Mouse (Mus musculus) midbrain, embryonic 11.5 days (tissue): ENCODE results near the gene Dlgap5. TPM values are rescaled to one million over a fixed set of nuclear protein-coding genes. Genes with fewer than 3 reads are reported as not detected.

Experiments
- ATAC-seq: fragments of 200-750 bp; cut with Nextera tagmentation; 2 replicates; pipeline ENCODE4 v1.8.0; 2017; ENCODE audit warnings: moderate TSS enrichment, moderate library complexity; ENCODE audit not compliant: low FRiP score
- DNase-seq: peaks from one replicate; pipeline ENCODE4 v3.0.0; 2015; ENCODE audit warnings: low spot score; ENCODE audit errors: missing footprints
- H3K27ac ChIP-seq: fragments of 300-500 bp; sonication (generic); 2 replicates; pipeline ENCODE4 v1.5.1; 2014; ENCODE audit warnings: low read depth, low read length
- H3K27me3 ChIP-seq: fragments of 300-500 bp; sonication (generic); 2 replicates; pipeline ENCODE4 v1.6.1; 2014; ENCODE audit warnings: mild to moderate bottlenecking, low read length, moderate library complexity, mixed read lengths; ENCODE audit not compliant: control insufficient read depth, insufficient read depth
- H3K36me3 ChIP-seq: fragments of 300-500 bp; sonication (generic); 2 replicates; pipeline ENCODE4 v1.6.1; 2014; ENCODE audit warnings: mild to moderate bottlenecking, low read length, moderate library complexity, mixed read lengths; ENCODE audit not compliant: control insufficient read depth, insufficient read depth
- H3K4me1 ChIP-seq: fragments of 300-500 bp; sonication (generic); 2 replicates; pipeline ENCODE4 v1.6.1; 2014; ENCODE audit warnings: low read length; ENCODE audit not compliant: control insufficient read depth, insufficient read depth
- H3K4me2 ChIP-seq: fragments of 300-500 bp; sonication (generic); 2 replicates; pipeline ENCODE4 v1.6.1; 2014; ENCODE audit warnings: mild to moderate bottlenecking, moderate library complexity
- H3K4me3 ChIP-seq: fragments of 300-500 bp; sonication (generic); 2 replicates; pipeline ENCODE4 v1.5.1; 2014; ENCODE audit warnings: low read depth, low read length
- H3K9ac ChIP-seq: fragments of 300-500 bp; sonication (generic); 2 replicates; pipeline ENCODE4 v1.6.1; 2014; ENCODE audit warnings: low read length
- H3K9me3 ChIP-seq: fragments of 300-500 bp; sonication (generic); 2 replicates; pipeline ENCODE4 v1.6.1; 2016; ENCODE audit warnings: low read length; ENCODE audit not compliant: control insufficient read depth
- WGBS: fragments of 180-500 bp; shearing (Covaris S2); extraction: QIAGEN DNeasy Blood & Tissue Kit; methylation state at CpG from one replicate; pipeline ENCODE4 v1.1.7; 2014; 5-methylcytosine and 5-hydroxymethylcytosine counted together
- polyA plus RNA-seq: library from polyadenylated mRNA; unstranded; fragments of >200 nt; fragmentation: Nextera tagmentation; extraction: Ambion mirVana; gene quantifications from 2 replicates; pipeline ENCODE4 v1.2.1, GENCODE M21; 2014

The Dlgap5 gene
- polyA plus RNA-seq, 1 experiment from 2014 or later: 61.2 TPM

GRCm38 (mm10) chr14:47364742-47365449 lies 53.3 kb downstream of the Dlgap5 start:
- 51% methylated on average over 21 of the region's 21 CpGs for WGBS
- DNase-seq (no peak), ATAC-seq (no peak)
- Histone ChIP-seq H3K36me3 (no peaks in the 10 kb centered on the region), H3K27me3 (no peaks in the 10 kb centered on the region), H3K4me1 (peaks cover 7% of the 10 kb centered on the region), H3K4me2 (no peak overlapping the region), H3K27ac (no peak overlapping the region), H3K9ac (no peak overlapping the region), H3K4me3 (no peak overlapping the region), H3K9me3 (no peaks in the 10 kb centered on the region)

DNA sequence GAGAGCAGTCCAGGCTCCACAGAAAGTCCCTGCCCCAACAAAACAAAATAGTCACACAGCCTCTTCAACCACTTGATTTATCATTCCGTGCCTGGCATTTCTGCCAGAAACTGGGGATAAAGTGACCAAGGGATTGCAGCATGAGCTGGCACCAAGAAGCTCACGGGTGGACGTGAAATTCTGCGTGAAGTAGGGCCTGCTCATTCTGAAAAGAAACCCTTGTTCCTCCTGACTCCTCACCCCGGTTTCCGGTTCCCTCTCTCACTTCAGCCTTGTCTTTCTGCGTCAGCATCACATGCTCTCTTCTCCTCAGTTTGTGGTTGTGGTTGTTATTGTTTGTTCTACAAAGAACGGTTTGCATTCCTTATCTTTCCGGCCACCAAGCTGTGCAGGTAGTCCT lies 56.3 kb downstream of the Dlgap5 start:
- Histone ChIP-seq H3K27me3 (no peaks in the 10 kb centered on the region), H3K27ac (no peak overlapping the region), H3K9ac (no peak overlapping the region), H3K36me3 (no peaks in the 10 kb centered on the region), H3K4me1 (peaks cover 3% of the 10 kb centered on the region; the same call in 1 of the 2 replicates), H3K4me3 (no peak overlapping the region), H3K4me2 (no peak overlapping the region), H3K9me3 (no peaks in the 10 kb centered on the region)
- WGBS: 90% methylated on average over 9 of the region's 9 CpGs
- ATAC-seq (no peak), DNase-seq (no peak)

- WGBS: 88% methylated on average over 2 of the region's 2 CpGs
These were observed 56.8 kb downstream of the Dlgap5 start for GRCm38 (mm10) chr14:47361418-47361817.

DNA sequence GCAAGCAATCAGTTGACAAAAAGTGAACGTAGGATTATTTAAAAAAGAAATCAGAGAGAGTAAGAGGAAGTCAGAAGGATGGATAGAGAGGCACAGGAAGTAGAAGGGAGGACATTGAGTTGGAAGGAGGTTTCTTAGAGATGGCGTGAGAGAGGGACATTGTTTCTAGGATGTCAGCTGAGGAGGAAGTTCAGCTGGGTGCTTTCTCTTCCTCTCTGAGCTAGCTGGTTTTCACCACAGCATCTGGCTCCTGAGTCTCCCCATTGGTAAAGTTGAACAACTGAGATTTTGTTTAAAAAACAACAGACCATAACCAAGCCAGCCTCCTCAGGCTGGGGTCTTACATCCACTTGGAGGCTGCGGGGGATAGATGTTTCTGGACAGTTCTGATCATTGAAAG lies 58.6 kb downstream of the Dlgap5 start:
- Histone ChIP-seq H3K9me3 (no peaks in the 10 kb centered on the region), H3K4me1 (no peaks in the 10 kb centered on the region), H3K36me3 (no peaks in the 10 kb centered on the region), H3K27ac (no peak overlapping the region), H3K4me3 (no peak overlapping the region), H3K9ac (no peak overlapping the region), H3K27me3 (no peaks in the 10 kb centered on the region), H3K4me2 (no peak overlapping the region)
- WGBS: 74% methylated on average over 3 of the region's 3 CpGs
- DNase-seq: no peak
- ATAC-seq: no peak

More at GRCm38 (mm10) chr14:47361418-47361817, 56.8 kb downstream of the Dlgap5 start:
- ATAC-seq: no peak
- Histone ChIP-seq H3K27me3 (no peaks in the 10 kb centered on the region), H3K4me1 (peaks cover 3% of the 10 kb centered on the region; the same call in 1 of the 2 replicates), H3K9me3 (no peaks in the 10 kb centered on the region), H3K4me2 (no peak overlapping the region), H3K36me3 (no peaks in the 10 kb centered on the region), H3K27ac (no peak overlapping the region), H3K4me3 (no peak overlapping the region), H3K9ac (no peak overlapping the region)
- no peak for DNase-seq

GRCm38 (mm10) chr14:47356622-47357021 lies 61.6 kb downstream of the Dlgap5 start:
- Histone ChIP-seq H3K9ac (no peak overlapping the region), H3K4me3 (no peak overlapping the region), H3K36me3 (no peaks in the 10 kb centered on the region), H3K9me3 (no peaks in the 10 kb centered on the region), H3K27ac (no peak overlapping the region), H3K4me1 (no peaks in the 10 kb centered on the region), H3K4me2 (no peak overlapping the region), H3K27me3 (no peaks in the 10 kb centered on the region)
- WGBS: 84% methylated on average over 3 of the region's 3 CpGs
- ATAC-seq: no peak
- no peak for DNase-seq

DNA sequence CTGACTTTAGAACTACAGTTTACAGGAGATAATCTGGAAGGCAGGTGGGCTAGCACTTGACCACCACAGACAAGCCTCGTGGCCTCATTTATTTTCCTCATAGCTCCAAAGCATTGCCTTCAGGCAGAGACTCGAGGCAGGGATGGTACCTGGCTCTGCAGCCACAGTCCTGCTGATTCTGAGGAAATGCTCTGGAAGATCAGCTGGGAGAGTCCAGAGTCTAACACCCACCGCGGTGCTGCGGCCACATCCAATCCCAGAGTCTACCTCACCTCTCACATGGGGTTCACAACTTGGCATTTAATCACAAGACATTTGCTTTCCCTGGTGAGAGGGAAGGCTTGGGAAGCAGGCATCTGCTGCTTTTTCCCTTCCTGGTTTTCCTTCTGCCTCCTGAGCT lies 63.3 kb downstream of the Dlgap5 start:
- H3K27ac ChIP-seq: no peak overlapping the region
- 89% methylated on average over 5 of the region's 5 CpGs for WGBS
- H3K36me3 ChIP-seq: no peaks in the 10 kb centered on the region
- DNase-seq (no peak), ATAC-seq (no peak)
- no peak overlapping the region for H3K9ac ChIP-seq
- H3K4me2 ChIP-seq: no peak overlapping the region
- no peaks in the 10 kb centered on the region for H3K27me3 ChIP-seq
- H3K9me3 ChIP-seq: no peaks in the 10 kb centered on the region
- H3K4me3 ChIP-seq: no peak overlapping the region
- H3K4me1 ChIP-seq: no peaks in the 10 kb centered on the region

DNA sequence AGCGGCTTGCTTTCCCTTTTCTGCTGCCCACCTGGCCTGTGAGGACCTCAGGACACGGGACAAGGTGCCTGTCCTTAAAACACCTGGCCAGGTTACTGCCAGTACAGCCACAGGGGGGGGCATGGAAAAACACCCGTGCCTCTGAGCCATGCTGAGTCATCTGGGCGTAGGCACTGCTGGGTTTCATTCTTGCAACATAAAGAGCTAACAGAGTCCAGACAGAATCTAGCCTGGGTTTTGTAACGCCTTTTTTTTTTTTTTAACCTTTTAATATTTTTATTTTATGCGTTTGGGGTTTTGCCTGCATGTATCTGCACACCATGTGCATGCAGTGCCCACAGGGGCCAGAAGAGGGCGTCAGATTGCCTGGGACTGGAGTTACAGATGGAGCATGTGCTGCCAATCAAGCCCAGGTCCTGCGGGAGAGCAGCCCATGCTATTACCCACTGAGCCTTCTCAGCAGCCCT lies 64.1 kb downstream of the Dlgap5 start:
- H3K4me1 ChIP-seq: no peaks in the 10 kb centered on the region
- no peaks in the 10 kb centered on the region for H3K9me3 ChIP-seq
- H3K36me3 ChIP-seq: no peaks in the 10 kb centered on the region
- no peak for DNase-seq
- H3K4me2 ChIP-seq: no peak overlapping the region
- no peak for ATAC-seq
- no peak overlapping the region for H3K4me3 ChIP-seq
- H3K9ac ChIP-seq: no peak overlapping the region
- 64% methylated on average over 8 of the region's 8 CpGs for WGBS
- H3K27me3 ChIP-seq: no peaks in the 10 kb centered on the region
- no peak overlapping the region for H3K27ac ChIP-seq

- H3K4me2 ChIP-seq: no peak overlapping the region
- H3K36me3 ChIP-seq: no peaks in the 10 kb centered on the region
- H3K27ac ChIP-seq: no peak overlapping the region
- ATAC-seq (no peak), DNase-seq (no peak)
- no peak overlapping the region for H3K4me3 ChIP-seq
- no peak overlapping the region for H3K9ac ChIP-seq
- no peaks in the 10 kb centered on the region for H3K4me1 ChIP-seq
- H3K9me3 ChIP-seq: no peaks in the 10 kb centered on the region
- 93% methylated on average over 4 of the region's 4 CpGs for WGBS
- H3K27me3 ChIP-seq: no peaks in the 10 kb centered on the region
These were observed 65.0 kb downstream of the Dlgap5 start for GRCm38 (mm10) chr14:47353240-47353639.

GRCm38 (mm10) chr14:47352272-47352671 lies 65.9 kb downstream of the Dlgap5 start:
- Histone ChIP-seq H3K27me3 (no peaks in the 10 kb centered on the region), H3K4me2 (no peak overlapping the region), H3K4me1 (no peaks in the 10 kb centered on the region), H3K9ac (no peak overlapping the region), H3K9me3 (no peaks in the 10 kb centered on the region), H3K27ac (no peak overlapping the region), H3K36me3 (no peaks in the 10 kb centered on the region), H3K4me3 (no peak overlapping the region)
- WGBS: 91% methylated on average over 10 of the region's 10 CpGs
- ATAC-seq: no peak
- DNase-seq: no peak
